Mouse (Mus musculus) embryonic fibroblast, embryonic 13.5 days (primary cell): ENCODE measurements at regions not wholly inside any gene's neighbourhood (a gene's known extent, or its start where the extent isn't known, plus 50 kb on each side); places are given as distances from the start of the nearest gene placed in this dataset.

Source experiments
- CTCF ChIP-seq: IDR thresholded peaks from 2 replicates; pipeline ENCODE4 v1.5.1; 2011; ENCODE audit warnings: mild to moderate bottlenecking, control low read depth, low read length, moderate library complexity, borderline replicate concordance; ENCODE audit not compliant: insufficient read depth
- POLR2A ChIP-seq: IDR thresholded peaks from 2 replicates; pipeline ENCODE4 v1.6.1; 2011; ENCODE audit warnings: low read depth, mild to moderate bottlenecking, control low read depth, low read length, moderate library complexity

GRCm38 (mm10) chr2:148537251-148537650 lies 93.9 kb upstream of the Cd93 start:
- no peak for TF ChIP-seq POLR2A
- no peak for TF ChIP-seq CTCF
